Mouse (Mus musculus) kidney, postnatal 14 days (tissue): ENCODE results near the gene Prr7.

ENCODE experiments used
- DNase-seq: peaks from one replicate; pipeline ENCODE4 v3.0.0; 2022; ENCODE audit warnings: mixed read lengths

The Prr7 gene

GRCm38 (mm10) chr13:55449205-55449604 is 14.9 kb upstream of the Prr7 start:
- DNase-seq: no peak

- DNase-seq: no peak
These were observed 14.2 kb upstream of the Prr7 start for GRCm38 (mm10) chr13:55449679-55450441.

- DNase-seq: no peak
These were observed 13.5 kb upstream of the Prr7 start for GRCm38 (mm10) chr13:55450511-55450980.

GRCm38 (mm10) chr13:55451296-55451695 is 12.8 kb upstream of the Prr7 start:
- no peak for DNase-seq

- peak; percentile 53 for DNase-seq
These were observed 12.1 kb upstream of the Prr7 start for GRCm38 (mm10) chr13:55451785-55452549.

GRCm38 (mm10) chr13:55462965-55463364 is 1.1 kb upstream of the Prr7 start:
- no peak for DNase-seq

GRCm38 (mm10) chr13:55463399-55464026 is 554 bp upstream of the Prr7 start:
- no peak for DNase-seq

- no peak for DNase-seq
These were observed 1.1 kb downstream of the Prr7 start for GRCm38 (mm10) chr13:55465184-55465583.

- DNase-seq: no peak
These were observed 1.9 kb downstream of the Prr7 start for GRCm38 (mm10) chr13:55465830-55466440.

- DNase-seq: peak; percentile 64
These were observed 4.9 kb downstream of the Prr7 start for GRCm38 (mm10) chr13:55468851-55469560.

- DNase-seq: no peak
These were observed 6.3 kb downstream of the Prr7 start for GRCm38 (mm10) chr13:55470372-55470771.

- DNase-seq: peak; percentile 91
These were observed 7.2 kb downstream of the Prr7 start for GRCm38 (mm10) chr13:55471156-55471818.

- DNase-seq: no peak
These were observed 7.7 kb downstream of the Prr7 start for GRCm38 (mm10) chr13:55471819-55472131.

- DNase-seq: peak; percentile 64
These were observed 8.3 kb downstream of the Prr7 start for GRCm38 (mm10) chr13:55472132-55473022.

- no peak for DNase-seq
These were observed 9.2 kb downstream of the Prr7 start for GRCm38 (mm10) chr13:55473076-55473831.

GRCm38 (mm10) chr13:55473961-55474360 is 9.9 kb downstream of the Prr7 start:
- DNase-seq: no peak

GRCm38 (mm10) chr13:55474621-55475069 is 10.6 kb downstream of the Prr7 start:
- DNase-seq: no peak

- no peak for DNase-seq
These were observed 11.7 kb downstream of the Prr7 start for GRCm38 (mm10) chr13:55475750-55476149.

- no peak for DNase-seq
These were observed 12.2 kb downstream of the Prr7 start for GRCm38 (mm10) chr13:55476256-55476655.

- no peak for DNase-seq
These were observed 13.4 kb downstream of the Prr7 start for GRCm38 (mm10) chr13:55477492-55477891.
